Mouse (Mus musculus): ENCODE results near the gene Adap2.
"Not testable (repeated sequence)": the region's sequence is repeated elsewhere in the genome, so short reads cannot be mapped to it uniquely, and the experiment has no call there.

Gene Adap2

GRCm38 (mm10) chr11:80153857-80154495 lies at the start of gene Adap2:
TSS of gene Adap2 (plus strand) at chr11:80154105.
- peak; percentile 64 for DNase-seq (ENCODE audit: low read depth, low spot score)

DNA sequence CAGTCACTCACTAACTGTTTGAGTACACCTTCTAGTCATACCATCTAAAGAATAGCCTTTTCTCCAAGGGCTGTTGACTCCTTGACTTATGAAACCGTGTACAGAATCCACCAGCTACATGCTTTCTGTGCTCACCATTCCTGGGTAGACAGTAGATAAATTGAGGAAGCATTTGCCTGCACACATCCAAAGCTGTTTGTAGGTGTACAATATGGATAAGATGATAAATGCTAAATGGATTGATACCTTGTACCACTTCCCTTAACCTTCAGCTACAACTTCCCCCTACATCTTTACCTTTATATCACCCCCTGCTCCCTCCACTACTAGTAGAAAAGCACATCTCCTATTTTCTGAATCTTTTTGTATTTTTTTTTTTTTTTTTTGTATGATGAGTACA lies 49.5 kb upstream of the Adap2 start:
- no peak for DNase-seq (ENCODE audit: low read depth, low spot score)

GRCm38 (mm10) chr11:80116411-80116810 lies 37.5 kb upstream of the Adap2 start:
- no peak for DNase-seq (ENCODE audit: low read depth, low spot score)

- no peak for DNase-seq (ENCODE audit: low read depth, low spot score)
Measured at GRCm38 (mm10) chr11:80132050-80132449, 21.9 kb upstream of the Adap2 start.

GRCm38 (mm10) chr11:80134744-80135143 lies 19.2 kb upstream of the Adap2 start:
- no peak for DNase-seq (ENCODE audit: low read depth, low spot score)

DNA sequence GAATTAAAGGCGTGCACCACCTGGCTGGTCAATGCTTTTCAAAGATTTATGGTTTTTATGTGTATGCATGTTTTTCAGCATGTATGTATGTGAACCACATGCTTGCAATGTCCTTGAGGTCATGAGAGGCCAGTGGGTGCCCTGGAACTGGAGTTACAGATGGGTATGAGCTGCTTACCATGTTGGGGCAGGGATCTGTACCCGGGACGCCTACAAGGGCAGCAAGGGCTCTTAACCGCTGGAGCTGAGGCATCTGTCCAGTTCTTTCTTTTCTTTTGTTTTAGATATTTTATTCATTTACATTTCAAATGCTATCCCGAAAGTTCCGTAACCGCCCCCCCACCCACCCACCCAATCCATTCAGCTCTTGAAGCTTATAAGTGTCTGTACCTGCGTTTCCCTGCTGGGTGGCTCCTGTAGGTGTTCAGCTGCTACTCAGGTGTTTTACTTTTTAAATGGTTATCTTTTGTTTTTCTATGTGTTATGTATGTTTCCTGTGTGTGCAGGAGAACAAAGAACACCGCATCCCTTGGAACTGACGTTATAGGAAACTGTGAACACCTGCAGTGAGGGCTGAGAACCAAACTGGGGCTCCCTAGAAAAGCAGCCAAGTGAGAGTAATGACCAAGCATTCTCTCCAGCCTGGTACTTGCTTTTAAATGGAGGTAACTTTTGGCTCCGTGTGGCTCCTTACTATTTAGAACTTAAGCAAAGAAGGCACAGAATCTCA lies 17.8 kb upstream of the Adap2 start:
- no peak for DNase-seq (ENCODE audit: low read depth, low spot score)

DNA sequence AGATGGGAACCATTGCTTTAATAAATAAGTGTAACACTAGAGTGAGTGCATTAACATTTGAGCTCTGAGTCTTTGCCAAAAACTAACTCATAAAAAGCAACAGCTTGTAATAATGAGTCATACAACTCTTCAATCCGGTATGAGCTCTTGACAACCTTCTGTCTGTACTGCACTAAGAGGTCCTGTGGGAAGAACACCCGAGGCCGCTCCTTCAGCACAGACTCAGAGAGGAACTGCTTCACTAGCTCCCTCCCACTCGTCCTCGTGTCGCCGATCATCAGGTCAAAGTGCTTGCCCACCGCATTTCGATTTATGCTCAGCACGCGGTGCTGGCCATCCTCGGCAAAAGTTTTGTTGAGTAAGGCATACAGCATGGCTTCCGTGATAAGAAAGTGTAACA lies 17.1 kb upstream of the Adap2 start:
- DNase-seq (ENCODE audit: low read depth, low spot score) = no peak

GRCm38 (mm10) chr11:80137773-80138172 lies 16.1 kb upstream of the Adap2 start:
- DNase-seq (ENCODE audit: low read depth, low spot score) = no peak

GRCm38 (mm10) chr11:80141825-80142521 lies 11.9 kb upstream of the Adap2 start, which contains the start of gene Tefm:
TSS of gene Tefm (minus strand) at chr11:80142175.
- peak; percentile 82 for DNase-seq (ENCODE audit: low read depth, low spot score)

DNA sequence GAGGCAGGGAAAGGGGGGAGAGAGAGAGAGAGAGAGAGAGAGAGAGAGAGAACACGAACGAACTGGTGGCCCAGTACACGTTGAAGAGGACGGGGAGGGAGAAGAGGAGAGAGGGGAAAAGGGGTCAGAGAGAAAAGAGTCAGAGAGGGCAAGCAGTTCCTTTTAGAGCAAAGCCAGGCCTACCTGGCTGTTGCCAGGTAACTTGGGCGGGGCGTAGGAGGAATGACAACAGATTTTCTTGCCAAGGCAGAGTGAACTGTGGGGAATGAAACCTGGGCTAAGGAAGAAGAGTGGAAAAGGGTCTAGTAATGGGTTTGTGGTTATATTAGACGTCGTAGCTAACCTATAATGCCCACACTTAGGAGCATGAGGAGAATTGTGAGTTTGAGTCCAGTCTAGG lies 11.0 kb upstream of the Adap2 start:
- DNase-seq (ENCODE audit: low read depth, low spot score) = no peak

GRCm38 (mm10) chr11:80145787-80146275 lies 8.1 kb upstream of the Adap2 start:
- no peak for DNase-seq (ENCODE audit: low read depth, low spot score)

DNA sequence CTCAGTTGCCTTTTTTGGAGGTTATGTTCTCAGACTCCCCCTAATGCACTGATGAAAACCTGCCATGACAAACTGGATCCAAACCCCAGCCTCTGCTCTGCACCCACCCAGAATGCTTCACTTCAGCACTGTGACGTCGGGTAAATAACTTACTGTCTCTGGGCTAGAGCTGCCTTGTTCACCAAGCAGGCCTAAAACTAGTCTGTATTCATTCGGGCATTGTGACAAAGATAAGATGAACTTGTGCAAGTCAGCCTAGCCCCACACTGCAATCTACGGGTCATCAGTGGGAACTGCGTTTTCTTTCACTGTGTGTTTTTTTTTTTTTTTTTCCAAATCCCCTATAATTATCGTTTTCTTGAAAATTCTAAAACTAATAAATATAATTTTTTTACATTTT lies 6.2 kb upstream of the Adap2 start:
- no peak for DNase-seq (ENCODE audit: low read depth, low spot score)

- no peak for DNase-seq (ENCODE audit: low read depth, low spot score)
Measured at GRCm38 (mm10) chr11:80148313-80148712, 5.6 kb upstream of the Adap2 start.

- DNase-seq (ENCODE audit: low read depth, low spot score) = not testable (repeated sequence)
Measured at GRCm38 (mm10) chr11:80148974-80149373, 4.9 kb upstream of the Adap2 start.

- DNase-seq (ENCODE audit: low read depth, low spot score) = no peak
Measured at GRCm38 (mm10) chr11:80149412-80150023, 4.4 kb upstream of the Adap2 start.

GRCm38 (mm10) chr11:80150566-80150965 lies 3.3 kb upstream of the Adap2 start:
- DNase-seq (ENCODE audit: low read depth, low spot score) = no peak

DNA sequence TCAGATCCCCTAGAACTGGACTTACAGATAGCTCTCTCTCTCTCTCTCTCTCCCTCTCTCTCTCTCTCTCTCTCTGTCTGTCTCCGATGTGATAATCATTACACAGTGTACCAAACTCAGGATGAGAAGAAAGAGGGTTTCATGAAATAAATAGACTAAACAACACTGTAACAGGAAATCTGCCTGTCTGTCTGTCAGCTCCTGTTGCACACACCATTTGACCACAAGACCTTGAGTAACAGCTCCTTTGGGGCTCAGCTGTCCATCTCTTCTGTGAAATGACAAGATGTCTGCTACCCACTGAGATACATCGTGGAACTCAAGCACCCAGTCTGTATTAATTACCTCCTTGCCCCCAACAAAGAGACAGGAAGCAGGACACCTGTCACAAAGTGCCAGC lies 2.4 kb upstream of the Adap2 start:
- DNase-seq (ENCODE audit: low read depth, low spot score) = no peak

- DNase-seq (ENCODE audit: low read depth, low spot score) = no peak
Measured at GRCm38 (mm10) chr11:80152376-80152775, 1.5 kb upstream of the Adap2 start.

- DNase-seq (ENCODE audit: low read depth, low spot score) = no peak
Measured at GRCm38 (mm10) chr11:80154501-80154900, 596 bp downstream of the Adap2 start.

GRCm38 (mm10) chr11:80155541-80155940 lies 1.6 kb downstream of the Adap2 start:
- DNase-seq (ENCODE audit: low read depth, low spot score) = no peak

GRCm38 (mm10) chr11:80155961-80156360 lies 2.1 kb downstream of the Adap2 start:
- DNase-seq (ENCODE audit: low read depth, low spot score) = no peak

GRCm38 (mm10) chr11:80156841-80157240 lies 2.9 kb downstream of the Adap2 start:
- DNase-seq (ENCODE audit: low read depth, low spot score) = no peak

Measured in embryo, embryonic 11.5 days (tissue).